Mouse (Mus musculus) liver, postnatal 0 days (tissue): ENCODE measurements at regions not wholly inside any gene's neighbourhood (a gene's known extent, or its start where the extent isn't known, plus 50 kb on each side); places are given as distances from the start of the nearest gene placed in this dataset.

Experiments used
- CTCF ChIP-seq: sonication (generic); IDR thresholded peaks from 2 replicates; pipeline ENCODE4 v1.5.1; 2016; ENCODE audit warnings: antibody characterized with exemption, low read depth
- EP300 ChIP-seq: IDR thresholded peaks from 2 replicates; pipeline ENCODE4 v1.6.1; 2016; ENCODE audit warnings: antibody characterized with exemption, low read depth, mild to moderate bottlenecking

DNA sequence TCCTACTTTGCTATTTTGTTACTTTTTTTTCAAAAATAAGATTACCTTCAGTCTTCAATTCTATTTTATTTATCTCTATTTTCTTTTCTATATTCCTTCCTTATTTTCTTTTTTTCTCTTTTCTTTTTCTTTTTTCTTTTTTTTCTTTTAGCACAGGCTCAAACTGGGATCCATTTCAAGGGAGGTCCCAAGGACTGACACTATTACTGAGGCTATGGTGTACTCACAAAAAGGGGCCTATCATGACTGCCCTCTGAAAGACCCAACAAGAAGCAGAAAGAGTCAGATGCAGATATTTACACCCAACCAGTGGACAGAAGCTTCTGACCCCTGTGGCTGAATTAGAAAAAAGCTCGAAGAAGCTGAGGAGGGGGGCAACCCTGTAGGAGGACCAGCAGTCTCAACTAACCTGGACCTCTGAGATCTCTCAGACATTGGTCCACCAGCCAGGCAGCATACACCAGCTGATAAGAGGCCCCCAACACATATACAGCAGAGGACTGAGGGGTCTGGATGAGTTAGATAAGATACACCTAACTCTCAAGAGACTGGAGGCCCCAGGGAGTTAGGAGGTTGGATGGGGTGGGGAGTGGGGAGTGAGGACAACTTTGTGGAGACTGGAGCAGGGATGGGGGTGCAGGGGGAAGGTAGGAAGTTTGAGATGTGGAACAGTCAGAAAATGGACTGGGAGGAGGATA, 85.6 kb upstream of the Brinp1 start:
- no peak for TF ChIP-seq CTCF
- no peak for TF ChIP-seq EP300
